Mouse (Mus musculus) olfactory bulb, adult 2 months (tissue): ENCODE results near the gene Mfap3.

Experiments
- CTCF ChIP-seq: fragments of 200-500 bp; IDR thresholded peaks from 2 replicates; pipeline ENCODE4 v1.5.1; 2012; ENCODE audit warnings: low read depth, mild to moderate bottlenecking, low read length, moderate library complexity; ENCODE audit not compliant: insufficient read depth
- POLR2A ChIP-seq: fragments of 200-500 bp; IDR thresholded peaks from 2 replicates; pipeline ENCODE4 v1.6.1; 2012; ENCODE audit warnings: mild to moderate bottlenecking, low read depth, low read length, moderate library complexity; ENCODE audit not compliant: insufficient read depth

DNA sequence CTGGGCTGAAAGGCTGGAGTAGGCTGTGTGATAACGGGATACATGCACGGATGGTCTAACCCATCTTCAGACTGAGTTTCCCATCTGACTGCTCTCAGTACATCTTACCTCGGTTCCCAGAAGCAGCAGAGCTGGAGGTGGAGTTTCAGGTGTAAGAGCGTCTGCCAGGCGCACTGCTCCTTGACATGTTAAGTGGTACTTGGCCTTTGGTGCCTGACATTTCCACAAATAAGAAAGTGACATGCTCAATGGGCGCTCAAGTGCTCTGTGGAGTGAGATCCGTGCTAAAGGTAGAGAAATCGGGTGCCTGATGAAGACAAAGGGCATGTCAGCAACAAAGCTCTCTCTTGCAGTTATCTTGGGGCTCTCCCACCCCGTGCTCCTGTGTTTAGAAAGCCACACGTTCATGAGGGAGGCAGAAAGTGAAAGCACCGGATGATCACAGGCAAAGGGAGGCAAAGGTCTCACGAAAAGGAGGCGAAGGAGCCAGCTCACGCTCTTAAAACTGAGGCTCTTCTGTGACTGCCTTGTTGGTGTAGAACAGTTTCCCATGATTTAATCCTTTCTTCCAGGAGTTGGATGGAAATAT is 55.3 kb downstream of the Mfap3 start:
- no peak for TF ChIP-seq POLR2A
- no peak for TF ChIP-seq CTCF
